In the genomic region with DNA sequence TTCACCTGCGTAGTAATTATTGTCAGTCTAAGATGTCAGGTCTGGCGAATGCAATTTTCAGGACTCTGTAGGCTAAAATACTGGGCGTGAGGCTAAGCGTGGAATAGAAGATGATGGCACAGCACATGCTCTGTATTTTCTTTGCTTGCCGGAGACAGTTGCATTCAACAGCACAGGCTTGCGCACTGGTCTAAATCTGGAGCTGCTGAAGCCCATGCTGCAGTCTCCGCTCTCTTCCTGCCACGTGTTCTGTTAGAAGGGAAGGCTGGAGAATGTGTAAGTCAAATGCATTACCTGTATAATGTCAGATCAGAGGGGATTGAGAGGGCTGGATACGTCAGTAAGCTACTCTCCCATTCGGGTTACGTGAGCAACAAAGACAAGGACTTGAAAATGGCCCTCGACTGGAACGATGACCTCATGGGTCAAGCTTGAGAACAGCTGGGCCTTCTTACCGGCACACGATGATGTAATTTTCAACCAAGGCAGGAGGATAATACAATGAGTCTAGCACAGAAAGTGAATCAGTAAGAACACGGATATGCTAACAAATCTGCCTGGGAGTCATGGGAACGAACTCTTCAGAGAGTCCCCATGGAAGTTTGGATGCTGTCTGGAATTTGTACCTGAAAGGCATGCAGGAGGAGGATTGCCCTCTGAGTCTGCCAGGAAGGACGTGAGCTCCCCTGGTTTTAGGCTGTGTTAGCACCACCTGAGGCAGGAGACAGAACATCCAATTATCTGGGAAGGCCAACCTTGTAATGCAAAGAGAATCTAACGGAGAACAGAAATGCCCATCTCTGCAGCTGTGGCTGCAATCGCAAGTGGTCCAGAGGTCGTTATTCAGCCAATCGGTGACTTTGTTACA, we compare ENCODE assay signal across 11 mouse cellular contexts.
DNase-seq lines count a peak whose midpoint lies in the region; ATAC-seq and TF ChIP-seq lines count a peak whose summit lies in the region.
"Had no signal": no experiment of that assay in that cellular context is flagged by ENCODE, and none has a peak within 500 bp of the region (broad histone marks: within the 10 kb centered on the region; RNA-seq: fewer than 3 reads in every experiment).

No protein-coding gene starts in this region.

- peaks cover 11% of the 10 kb centered on the region for H3K4me1 ChIP-seq in cortical plate, adult 2 months (ENCODE audit: control insufficient read depth, insufficient read depth, low read length)
- 0 out of 2 replicates have a peak, but pooled peaks cover 9% of the 10 kb centered on the region for H3K4me1 ChIP-seq in hindbrain, embryonic 14.5 days (replicated peaks; ENCODE audit: control insufficient read depth, insufficient read depth, low read length)
- peaks cover 30% of the 10 kb centered on the region for H3K4me1 ChIP-seq in neural tube, embryonic 13.5 days (replicated peaks)
- H3K4me1 ChIP-seq: heart, embryonic 15.5 days; liver, embryonic 15.5 days had no signal

- DNase-seq in embryo, embryonic 10.5 days (ENCODE audit: low spot score): peak; percentile 11
- no peak for DNase-seq in embryo, embryonic 10 days (ENCODE audit: low spot score)
- DNase-seq in hindbrain, embryonic 14.5 days (ENCODE audit: low spot score): no peak
- DNase-seq in urinary bladder, postnatal 10 days (ENCODE audit: low spot score): no peak

- H3K36me3 ChIP-seq in hindbrain, embryonic 14.5 days (replicated peaks; ENCODE audit: control insufficient read depth, insufficient read depth): no peaks in the 10 kb centered on the region
- no peaks in the 10 kb centered on the region for H3K36me3 ChIP-seq in neural tube, embryonic 13.5 days
- H3K36me3 ChIP-seq: heart, embryonic 15.5 days; liver, embryonic 15.5 days had no signal

- no peaks in the 10 kb centered on the region for H3K9me3 ChIP-seq in hindbrain, embryonic 14.5 days (ENCODE audit: control insufficient read depth, low read length)
- no peaks in the 10 kb centered on the region for H3K9me3 ChIP-seq in neural tube, embryonic 13.5 days
- H3K9me3 ChIP-seq: heart, embryonic 15.5 days; liver, embryonic 15.5 days had no signal

- no peaks in the 10 kb centered on the region for H3K27me3 ChIP-seq in hindbrain, embryonic 14.5 days (ENCODE audit: control insufficient read depth, insufficient read depth, low read length)
- H3K27me3 ChIP-seq in neural tube, embryonic 13.5 days: no peaks in the 10 kb centered on the region
- H3K27me3 ChIP-seq: heart, embryonic 15.5 days; liver, embryonic 15.5 days had no signal

- H3K4me2 ChIP-seq in hindbrain, embryonic 14.5 days (replicated peaks): no peak overlapping the region
- 0 out of 2 replicates have a peak overlapping the region, but pooled peaks have one; percentile 1 for H3K4me2 ChIP-seq in neural tube, embryonic 13.5 days
- H3K4me2 ChIP-seq: heart, embryonic 15.5 days; liver, embryonic 15.5 days had no signal

- H3K27ac ChIP-seq in cortical plate, adult 2 months (ENCODE audit: insufficient read depth, low read length): 0 out of 2 replicates have a peak overlapping the region, but pooled peaks have one; percentile 0
- peak overlapping the region; percentile 57 for H3K27ac ChIP-seq in hindbrain, embryonic 14.5 days
- peak overlapping the region; percentile 74 for H3K27ac ChIP-seq in neural tube, embryonic 13.5 days (replicated peaks)
- H3K27ac ChIP-seq: heart, embryonic 15.5 days; liver, embryonic 15.5 days had no signal

- no peak for TF ChIP-seq CTCF in cortical plate, adult 2 months (IDR thresholded peaks at IDR 0.05; ENCODE audit: extremely low read depth, insufficient read depth, low read length)

- peak; percentile 27; the same call in 1 of the 2 replicates for ATAC-seq in hindbrain, embryonic 14.5 days (ENCODE audit: low FRiP score)
- ATAC-seq in neural tube, embryonic 13.5 days (ENCODE audit: low read depth): peak; percentile 64
- ATAC-seq in inflammation-experienced regulatory T-cells, adult 6 months: no peak
- no peak for ATAC-seq in erythroblast, adult 5-6 weeks (replicated peaks; ENCODE audit: low FRiP score, poor library complexity, severe bottlenecking)

- no peak overlapping the region for H3K9ac ChIP-seq in hindbrain, embryonic 14.5 days
- no peak overlapping the region for H3K9ac ChIP-seq in neural tube, embryonic 13.5 days
- H3K9ac ChIP-seq: heart, embryonic 15.5 days; liver, embryonic 15.5 days had no signal

- no peak overlapping the region for H3K4me3 ChIP-seq in cortical plate, adult 2 months (ENCODE audit: insufficient read depth, low read length)
- H3K4me3 ChIP-seq in hindbrain, embryonic 14.5 days (replicated peaks; ENCODE audit: low read length): no peak overlapping the region
- no peak overlapping the region for H3K4me3 ChIP-seq in neural tube, embryonic 13.5 days
- H3K4me3 ChIP-seq: erythroblast, embryonic 14.5 days; heart, embryonic 15.5 days; liver, embryonic 15.5 days had no signal

- no peak for TF ChIP-seq POLR2A in cortical plate, adult 2 months (IDR thresholded peaks at IDR 0.05; ENCODE audit: extremely low read depth, insufficient read depth, low read length)

- WGBS in hindbrain, embryonic 14.5 days: 72% methylated on average over 22 of the region's 22 CpGs
- 67% methylated on average over 22 of the region's 22 CpGs for WGBS in neural tube, embryonic 13.5 days

Comparison
In these comparisons a context has a peak if more than half of its experiments do, and no peak if none do; other contexts are left out.
1. H3K27ac ChIP-seq: peak in every context shown above with its lines; median percentile 74 in neural tube, embryonic 13.5 days; 57 in hindbrain, embryonic 14.5 days; 0 in cortical plate, adult 2 months.
2. ATAC-seq: peak in hindbrain, embryonic 14.5 days (single experiment) and neural tube, embryonic 13.5 days (single experiment); none in inflammation-experienced regulatory T-cells, adult 6 months (single experiment) and erythroblast, adult 5-6 weeks (single experiment).